Mouse (Mus musculus) E14TG2a.4 (cell line): Measurements from ENCODE around the gene Pwwp2b.

ENCODE experiments used
- H3K27me3 ChIP-seq: 2 replicates; pipeline ENCODE4 v1.6.1; 2014; ENCODE audit warnings: low read length, control low read depth; ENCODE audit not compliant: insufficient read depth
- H3K36me3 ChIP-seq: 2 replicates; pipeline ENCODE4 v1.6.1; 2014; ENCODE audit warnings: low read length, control low read depth; ENCODE audit not compliant: insufficient read depth
- H3K4me1 ChIP-seq: replicated peaks from 2 replicates; pipeline ENCODE4 v1.6.1; 2014; ENCODE audit warnings: low read depth, low read length, control low read depth
- H3K4me3 ChIP-seq: replicated peaks from 2 replicates; pipeline ENCODE4 v1.5.1; 2014; ENCODE audit warnings: mild to moderate bottlenecking, low read length
- H3K9me3 ChIP-seq: 2 replicates; pipeline ENCODE4 v1.6.1; 2014; ENCODE audit warnings: low read length, control low read depth
- CTCF ChIP-seq: conservative IDR thresholded peaks from 2 replicates; pipeline ENCODE4 v1.5.1; 2014; ENCODE audit warnings: low read length
- NANOG ChIP-seq: IDR thresholded peaks from 2 replicates; pipeline ENCODE4 v1.6.1; 2014; ENCODE audit warnings: borderline replicate concordance, low read length, mixed read lengths
- POU5F1 ChIP-seq: IDR thresholded peaks from 2 replicates; pipeline ENCODE4 v1.6.1; 2014; ENCODE audit warnings: low read length, borderline replicate concordance

The Pwwp2b gene

GRCm38 (mm10) chr7:139230241-139230640 lies 18.0 kb upstream of the Pwwp2b start:
- TF ChIP-seq NANOG (no peak), POU5F1 (no peak), CTCF (no peak)
- H3K4me3 ChIP-seq: no peak overlapping the region
- peaks cover 36% of the 10 kb centered on the region for H3K4me1 ChIP-seq
- no peaks in the 10 kb centered on the region for H3K9me3 ChIP-seq
- H3K27me3 ChIP-seq: peaks cover 38% of the 10 kb centered on the region
- no peaks in the 10 kb centered on the region for H3K36me3 ChIP-seq

- Histone ChIP-seq H3K36me3 (no peaks in the 10 kb centered on the region), H3K4me3 (no peak overlapping the region; the same call in 1 of the 2 replicates), H3K4me1 (peaks cover 57% of the 10 kb centered on the region), H3K27me3 (peaks cover 28% of the 10 kb centered on the region), H3K9me3 (no peaks in the 10 kb centered on the region)
- TF ChIP-seq NANOG (peak; percentile 44; the same call in 1 of the 2 replicates), POU5F1 (no peak), CTCF (peak; percentile 87)
These were observed 14.6 kb upstream of the Pwwp2b start for GRCm38 (mm10) chr7:139233714-139234113.

GRCm38 (mm10) chr7:139234426-139235188 lies 13.7 kb upstream of the Pwwp2b start:
- H3K27me3 ChIP-seq: peaks cover 21% of the 10 kb centered on the region
- no peaks in the 10 kb centered on the region for H3K9me3 ChIP-seq
- H3K4me3 ChIP-seq: peak overlapping the region; percentile 35; the same call in 1 of the 2 replicates
- TF ChIP-seq CTCF (no peak), NANOG (no peak), POU5F1 (no peak)
- peaks cover 56% of the 10 kb centered on the region for H3K4me1 ChIP-seq
- H3K36me3 ChIP-seq: no peaks in the 10 kb centered on the region

GRCm38 (mm10) chr7:139235651-139236358 lies 12.5 kb upstream of the Pwwp2b start:
- H3K4me1 ChIP-seq: peaks cover 44% of the 10 kb centered on the region
- H3K36me3 ChIP-seq: no peaks in the 10 kb centered on the region
- 0 out of 2 replicates have a peak overlapping the region, but pooled peaks have one; percentile 23 for H3K4me3 ChIP-seq
- no peak for TF ChIP-seq POU5F1
- TF ChIP-seq NANOG: no peak
- TF ChIP-seq CTCF: no peak
- H3K9me3 ChIP-seq: no peaks in the 10 kb centered on the region
- H3K27me3 ChIP-seq: peaks cover 17% of the 10 kb centered on the region

- Histone ChIP-seq H3K9me3 (no peaks in the 10 kb centered on the region), H3K36me3 (no peaks in the 10 kb centered on the region), H3K4me1 (peaks cover 32% of the 10 kb centered on the region), H3K27me3 (peaks cover 20% of the 10 kb centered on the region), H3K4me3 (no peak overlapping the region)
- TF ChIP-seq NANOG (no peak), CTCF (no peak), POU5F1 (no peak)
These were observed 8.8 kb upstream of the Pwwp2b start for GRCm38 (mm10) chr7:139239432-139239831.

- H3K9me3 ChIP-seq: no peaks in the 10 kb centered on the region
- peaks cover 57% of the 10 kb centered on the region for H3K4me1 ChIP-seq
- TF ChIP-seq CTCF (no peak), NANOG (no peak), POU5F1 (no peak)
- no peak overlapping the region for H3K4me3 ChIP-seq
- peaks cover 2% of the 10 kb centered on the region; the same call in 1 of the 2 replicates for H3K36me3 ChIP-seq
- peaks cover 52% of the 10 kb centered on the region for H3K27me3 ChIP-seq
These were observed 2.2 kb upstream of the Pwwp2b start for GRCm38 (mm10) chr7:139246086-139246485.

GRCm38 (mm10) chr7:139246931-139247880 lies 1.1 kb upstream of the Pwwp2b start:
- Histone ChIP-seq H3K27me3 (peaks cover 58% of the 10 kb centered on the region), H3K9me3 (no peaks in the 10 kb centered on the region), H3K4me3 (peak overlapping the region; percentile 84), H3K36me3 (peaks cover 11% of the 10 kb centered on the region), H3K4me1 (peaks cover 64% of the 10 kb centered on the region)
- TF ChIP-seq NANOG (no peak), POU5F1 (no peak), CTCF (no peak)
